Mouse (Mus musculus) MEL (cell line): ENCODE data around the gene Ankrd54. TPM values are rescaled to one million over a fixed set of nuclear protein-coding genes. Genes with fewer than 3 reads are reported as not detected.

Source experiments
- DNase-seq: peaks from one replicate; pipeline ENCODE4 v3.0.0; 2011; ENCODE audit warnings: low read depth, low spot score
- H3K27ac ChIP-seq: 2 replicates; pipeline ENCODE4 v1.5.1; 2012; ENCODE audit warnings: low read depth, mild to moderate bottlenecking, control low read depth, low read length, moderate library complexity; ENCODE audit not compliant: control insufficient read depth
- H3K27me3 ChIP-seq, 2 experiments: fragments of 150-350 bp in 1 of 2; sonication (generic) in 1 of 2; 2 replicates each; pipeline ENCODE4 v1.6.1; 2012; ENCODE audit warnings: low read length in 2 of 2, mild to moderate bottlenecking in 2 of 2, improper control_type of control experiment in 1 of 2, moderate library complexity in 1 of 2; ENCODE audit not compliant: insufficient read depth in 2 of 2, control insufficient read depth in 1 of 2
- H3K36me3 ChIP-seq, 2 experiments: 2 replicates each; pipeline ENCODE4 v1.6.1; 2012 to 2014; ENCODE audit warnings: low read length in 2 of 2, improper control_type of control experiment in 1 of 2, inconsistent platforms in 1 of 2, mild to moderate bottlenecking in 1 of 2; ENCODE audit not compliant: insufficient read depth in 2 of 2, control insufficient read depth in 1 of 2
- H3K4me1 ChIP-seq, 2 experiments: fragments of 150-350 bp in 1 of 2; sonication (generic) in 1 of 2; 2 replicates each; pipeline ENCODE4 v1.6.1; 2012; ENCODE audit warnings: low read length in 2 of 2, improper control_type of control experiment in 1 of 2, mild to moderate bottlenecking in 1 of 2; ENCODE audit not compliant: insufficient read depth in 2 of 2, control insufficient read depth in 1 of 2
- H3K4me3 ChIP-seq, 2 experiments: fragments of 150-350 bp in 1 of 2; sonication (generic) in 1 of 2; 2 replicates each; pipeline ENCODE4 v1.5.1; 2012; ENCODE audit warnings: low read depth in 2 of 2, low read length in 2 of 2, mild to moderate bottlenecking in 2 of 2, moderate library complexity in 2 of 2, control low read depth in 1 of 2, improper control_type of control experiment in 1 of 2; ENCODE audit not compliant: control insufficient read depth in 1 of 2, insufficient read depth in 1 of 2
- H3K79me2 ChIP-seq: 2 replicates; pipeline ENCODE4 v1.6.1; 2012; ENCODE audit warnings: mild to moderate bottlenecking, low read length, moderate library complexity; ENCODE audit not compliant: control insufficient read depth, poor library complexity, insufficient read depth
- H3K9ac ChIP-seq: 2 replicates; pipeline ENCODE4 v1.6.1; 2012; ENCODE audit warnings: low read depth, mild to moderate bottlenecking, control low read depth, low read length, moderate library complexity; ENCODE audit not compliant: control insufficient read depth, poor library complexity, severe bottlenecking
- H3K9me3 ChIP-seq: fragments of 150-350 bp; sonication (generic); replicated peaks from 2 replicates; pipeline ENCODE4 v1.6.1; 2012; ENCODE audit warnings: mild to moderate bottlenecking, low read length, improper control_type of control experiment, moderate library complexity; ENCODE audit not compliant: insufficient read depth
- CHD1 ChIP-seq: IDR thresholded peaks from 2 replicates; pipeline ENCODE4 v1.6.1; 2012; ENCODE audit warnings: low read depth, mild to moderate bottlenecking, inconsistent platforms, low read length, improper control_type of control experiment
- ELF1 ChIP-seq: IDR thresholded peaks from 2 replicates; pipeline ENCODE4 v1.6.1; 2014; ENCODE audit warnings: low read depth, mild to moderate bottlenecking, inconsistent platforms, low read length, improper control_type of control experiment, moderate library complexity
- EP300 ChIP-seq, 2 experiments: IDR thresholded peaks; 2 replicates each; pipeline ENCODE4 v1.6.1; 2011; ENCODE audit warnings: improper control_type of control experiment in 2 of 2, low read length in 2 of 2, low read depth in 1 of 2, mild to moderate bottlenecking in 1 of 2
- ETS1 ChIP-seq: IDR thresholded peaks from 2 replicates; pipeline ENCODE4 v1.6.1; 2012; ENCODE audit warnings: low read depth, mild to moderate bottlenecking, inconsistent platforms, low read length, improper control_type of control experiment, moderate library complexity
- GATA1 ChIP-seq: IDR thresholded peaks from 2 replicates; pipeline ENCODE4 v1.6.1; 2011; ENCODE audit warnings: low read depth, low read length, improper control_type of control experiment
- HCFC1 ChIP-seq: IDR thresholded peaks from 2 replicates; pipeline ENCODE4 v1.6.1; 2012; ENCODE audit warnings: low read depth, mild to moderate bottlenecking, inconsistent platforms, low read length, improper control_type of control experiment, moderate library complexity
- JUND ChIP-seq: IDR thresholded peaks from 2 replicates; pipeline ENCODE4 v1.6.1; 2011; ENCODE audit warnings: low read depth, mild to moderate bottlenecking, improper control_type of control experiment, low read length
- MAZ ChIP-seq: IDR thresholded peaks from 2 replicates; pipeline ENCODE4 v1.6.1; 2012; ENCODE audit warnings: low read depth, mild to moderate bottlenecking, inconsistent platforms, low read length, improper control_type of control experiment
- MEF2A ChIP-seq: IDR thresholded peaks from 2 replicates; pipeline ENCODE4 v1.6.1; 2014; ENCODE audit warnings: low read depth, mild to moderate bottlenecking, inconsistent platforms, low read length, improper control_type of control experiment; ENCODE audit not compliant: poor library complexity, insufficient replicate concordance, severe bottlenecking; ENCODE audit errors: extremely low read depth
- NELFE ChIP-seq: IDR thresholded peaks from 2 replicates; pipeline ENCODE4 v1.6.1; 2011; ENCODE audit warnings: low read depth, low read length, improper control_type of control experiment
- POLR2A ChIP-seq, 2 experiments: IDR thresholded peaks; 2 replicates each; pipeline ENCODE4 v1.6.1; 2011 to 2012; ENCODE audit warnings: low read length in 2 of 2, mild to moderate bottlenecking in 2 of 2, control low read depth in 1 of 2, improper control_type of control experiment in 1 of 2, low read depth in 1 of 2, moderate library complexity in 1 of 2; ENCODE audit not compliant: control insufficient read depth in 1 of 2, insufficient read depth in 1 of 2, poor library complexity in 1 of 2
- POLR2AphosphoS5 ChIP-seq: IDR thresholded peaks from 2 replicates; pipeline ENCODE4 v1.6.1; 2012; ENCODE audit warnings: low read depth, borderline replicate concordance, mild to moderate bottlenecking, inconsistent platforms, low read length, moderate library complexity, mixed read lengths
- RAD21 ChIP-seq: IDR thresholded peaks from 2 replicates; pipeline ENCODE4 v1.6.1; 2011; ENCODE audit warnings: mild to moderate bottlenecking, low read depth, low read length, improper control_type of control experiment
- RCOR1 ChIP-seq: IDR thresholded peaks from 2 replicates; pipeline ENCODE4 v1.6.1; 2012; ENCODE audit warnings: low read depth, mild to moderate bottlenecking, inconsistent platforms, low read length, improper control_type of control experiment
- SMC3 ChIP-seq: IDR thresholded peaks from 2 replicates; pipeline ENCODE4 v1.6.1; 2011; ENCODE audit warnings: low read depth, low read length, improper control_type of control experiment
- TAL1 ChIP-seq: IDR thresholded peaks from 2 replicates; pipeline ENCODE4 v1.6.1; 2012; ENCODE audit warnings: mild to moderate bottlenecking, inconsistent platforms, low read length, moderate library complexity, mixed read lengths
- TBP ChIP-seq: IDR thresholded peaks from 2 replicates; pipeline ENCODE4 v1.8.0; 2011; ENCODE audit warnings: low read depth, low read length, improper control_type of control experiment
- USF2 ChIP-seq, 2 experiments: IDR thresholded peaks; 2 replicates each; pipeline ENCODE4 v1.6.1; 2011 to 2012; ENCODE audit warnings: improper control_type of control experiment in 2 of 2, low read length in 2 of 2, borderline replicate concordance in 1 of 2, inconsistent platforms in 1 of 2, low read depth in 1 of 2, mild to moderate bottlenecking in 1 of 2; ENCODE audit not compliant: insufficient read depth in 1 of 2
- ZKSCAN1 ChIP-seq: IDR thresholded peaks from 2 replicates; pipeline ENCODE4 v1.6.1; 2012; ENCODE audit warnings: low read depth, mild to moderate bottlenecking, inconsistent platforms, low read length, improper control_type of control experiment, moderate library complexity
- ZNF384 ChIP-seq: IDR thresholded peaks from 2 replicates; pipeline ENCODE4 v1.6.1; 2012; ENCODE audit warnings: low read depth, mild to moderate bottlenecking, inconsistent platforms, low read length, improper control_type of control experiment
- polyA plus RNA-seq, 2 experiments: library from polyadenylated mRNA; stranded (reverse) in 1 of 2; unstranded in 1 of 2; fragments of >175 nt in 1 of 2; fragments of >200 nt in 1 of 2; gene quantifications; 2 replicates each; pipeline versions ENCODE4 v1.2.1 to v1.2.4; 2012; ENCODE audit warnings: low replicate concordance in 2 of 2, low read depth in 1 of 2; ENCODE audit not compliant: insufficient read length in 2 of 2, insufficient read depth in 1 of 2, missing spikeins in 1 of 2
- total RNA-seq: library from RNA; depleted of rRNA; stranded (reverse); fragments of 300-350 nt; gene quantifications from 2 replicates; pipeline ENCODE4 v1.2.3, GENCODE M21; 2012

The Ankrd54 gene
- total and polyA plus RNA-seq, 3 experiments = 42.3 to 62.2 TPM; not detected in 1

DNA sequence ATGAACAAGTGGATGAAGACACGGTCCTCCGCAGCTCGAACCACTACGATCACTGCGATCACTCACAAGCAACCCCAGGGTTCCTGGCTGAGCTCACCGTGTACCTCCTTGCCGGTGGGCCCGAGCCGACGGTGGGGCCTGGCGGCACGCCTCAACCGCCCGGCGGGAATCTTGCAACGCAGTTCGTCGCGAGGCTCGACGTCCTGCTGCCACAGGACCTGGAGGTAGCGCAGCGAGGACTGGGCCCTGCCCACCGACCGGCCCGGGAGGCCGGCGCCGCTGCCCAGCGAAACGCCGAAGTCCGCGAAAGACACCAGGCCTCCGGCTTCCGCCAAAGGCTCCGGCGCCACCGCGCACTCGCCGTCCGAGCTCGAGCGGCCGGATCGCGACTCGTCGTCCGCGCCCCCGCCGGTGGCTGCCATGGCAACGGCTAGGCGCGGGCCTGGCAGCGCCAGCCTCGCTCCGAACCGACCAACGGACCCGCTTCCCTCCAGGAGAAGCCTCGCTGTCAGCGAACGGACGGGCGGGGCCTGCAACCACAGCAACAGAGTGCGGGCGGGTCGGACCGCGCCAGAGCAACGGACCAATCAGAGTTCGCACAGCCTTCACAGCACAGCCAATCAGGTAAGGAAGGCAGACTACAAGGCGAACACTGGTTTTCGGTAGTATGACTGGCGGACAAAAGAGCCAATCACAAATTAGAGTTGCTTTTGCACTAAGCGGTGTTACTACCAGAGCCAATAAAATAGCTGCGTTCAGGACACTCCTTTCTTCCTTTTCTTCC lies at the start of gene Ankrd54 (continued):
- TF ChIP-seq POLR2AphosphoS5 = no peak
- no peak for TF ChIP-seq EP300 (IDR thresholded peaks at IDR 0.05; ENCODE audit: low read depth in 1 of 2, low read length in 2 of 2)
- TF ChIP-seq ZNF384 = no peak
- TF ChIP-seq CHD1 = no peak
- TF ChIP-seq NELFE = peak; percentile 69

DNA sequence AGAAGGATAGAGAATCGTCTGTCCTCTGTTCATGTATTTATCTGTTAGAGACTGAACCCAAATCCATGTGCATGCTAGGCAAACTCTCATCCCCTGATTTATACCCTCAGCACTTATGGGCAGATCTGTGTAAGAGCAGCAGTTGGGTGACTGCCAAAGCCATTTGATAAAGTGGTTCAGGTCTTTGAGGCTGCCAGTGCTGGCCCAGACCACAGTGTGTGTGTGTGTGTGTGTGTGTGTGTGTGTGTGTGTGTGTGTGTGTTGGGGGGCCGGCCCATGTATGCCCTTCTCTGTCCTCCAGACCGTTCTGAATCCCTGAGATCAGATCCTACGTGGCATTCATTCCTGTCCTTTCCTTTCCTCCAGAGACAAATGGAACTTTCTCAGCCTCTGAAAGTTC lies 49.1 kb upstream of the Ankrd54 start:
- Histone ChIP-seq H3K4me3 (no peak overlapping the region), H3K9me3 (no peaks in the 10 kb centered on the region), H3K4me1 (peaks cover 3 to 8% of the 10 kb centered on the region in 2 experiments; a peak in 3 of 4 replicates), H3K36me3 (peaks cover 0 to 6% of the 10 kb centered on the region in 2 experiments; a peak in 3 of 4 replicates), H3K9ac (no peak overlapping the region), H3K27ac (no peak overlapping the region), H3K27me3 (no peaks in the 10 kb centered on the region), H3K79me2 (no peaks in the 10 kb centered on the region; the same call in 1 of the 2 replicates)
- TF ChIP-seq GATA1 (peak; percentile 12; the same call in 1 of the 2 replicates), TAL1 (no peak)
- DNase-seq = peak; percentile 73

DNA sequence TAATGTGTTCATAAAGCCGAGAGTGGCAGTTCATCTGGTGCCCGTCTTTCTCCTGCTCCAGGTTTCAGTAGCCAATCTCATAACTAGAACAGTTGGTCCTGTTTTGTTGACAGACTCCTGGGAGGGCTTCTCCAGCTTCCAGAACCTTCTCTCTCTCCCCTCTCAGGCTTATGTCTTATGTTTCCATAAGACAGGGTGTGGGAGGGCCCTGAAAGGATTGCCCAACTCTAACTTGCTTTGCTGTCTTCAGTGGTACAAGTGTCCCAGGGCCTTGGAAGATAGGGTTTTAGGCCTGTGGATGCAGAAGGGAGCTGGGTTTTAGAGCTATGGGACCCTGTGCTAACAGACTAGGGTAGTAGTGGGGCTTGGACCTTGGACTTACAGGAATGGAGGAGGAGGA lies 47.8 kb upstream of the Ankrd54 start:
- peak overlapping the region in 1 of 2 experiments; percentile 16; a peak in 1 of 4 replicates for H3K4me3 ChIP-seq
- H3K9ac ChIP-seq = no peak overlapping the region

More for the DNA sequence above, 47.8 kb upstream of the Ankrd54 start:
- peaks cover 3 to 8% of the 10 kb centered on the region in 2 experiments; a peak in 3 of 4 replicates for H3K4me1 ChIP-seq
- no peak for DNase-seq
- H3K27me3 ChIP-seq = no peaks in the 10 kb centered on the region
- no peaks in the 10 kb centered on the region for H3K9me3 ChIP-seq
- H3K27ac ChIP-seq = no peak overlapping the region
- peaks cover 0 to 6% of the 10 kb centered on the region in 2 experiments; a peak in 3 of 4 replicates for H3K36me3 ChIP-seq
- TF ChIP-seq JUND (no peak), ZKSCAN1 (no peak), HCFC1 (no peak), SMC3 (no peak), RAD21 (no peak), MEF2A (no peak), TBP (no peak), TAL1 (no peak), MAZ (no peak), RCOR1 (no peak), POLR2A (IDR thresholded peaks at IDR 0.05; ENCODE audit: control insufficient read depth in 1 of 2, insufficient read depth in 1 of 2, low read depth in 1 of 2, low read length in 2 of 2, poor library complexity in 1 of 2) (no peak), ELF1 (no peak), ETS1 (no peak), GATA1 (no peak), POLR2AphosphoS5 (no peak), USF2 (IDR thresholded peaks at IDR 0.05; ENCODE audit: borderline replicate concordance in 1 of 2, insufficient read depth in 1 of 2, low read depth in 1 of 2, low read length in 2 of 2) (no peak)
- no peaks in the 10 kb centered on the region; the same call in 1 of the 2 replicates for H3K79me2 ChIP-seq
